Mouse (Mus musculus): ENCODE measurements around the gene Ncam1.

DNA sequence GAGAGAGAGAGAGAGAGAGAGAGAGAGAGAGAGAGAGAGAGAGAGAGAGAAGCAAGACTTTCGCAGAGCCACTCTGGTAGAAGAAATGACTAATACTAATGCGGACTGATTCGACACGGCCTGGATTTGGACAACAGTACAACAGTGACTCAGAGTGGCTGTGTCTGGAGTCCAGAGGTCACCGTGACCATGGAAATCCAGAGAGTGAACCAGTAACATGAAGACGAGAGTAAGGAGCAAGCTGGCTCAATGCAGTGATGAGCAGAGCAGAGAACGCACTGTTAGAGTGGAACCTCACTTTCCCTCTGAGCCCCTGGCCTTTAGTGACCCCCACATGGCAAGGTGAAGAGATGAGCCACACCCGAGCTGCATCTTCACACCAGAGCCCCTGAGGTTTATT, 28.9 kb upstream of the Ncam1 start:
- TF ChIP-seq MXI1 (IDR thresholded peaks at IDR 0.05; ENCODE audit: low read depth, low read length), result no peak
- TF ChIP-seq CTCF (conservative IDR thresholded peaks at IDR 0.05 in 1 of 2, IDR thresholded peaks at IDR 0.05 in 1 of 2; ENCODE audit: low read depth in 2 of 2, low read length in 2 of 2), result no peak
- no peak for TF ChIP-seq ZNF384 (IDR thresholded peaks at IDR 0.05; ENCODE audit: low read depth, low read length)
- TF ChIP-seq JUND (conservative IDR thresholded peaks at IDR 0.05; ENCODE audit: low read depth, low read length), result no peak
- TF ChIP-seq E2F4 (IDR thresholded peaks at IDR 0.05; ENCODE audit: insufficient replicate concordance, low read depth, low read length), result no peak
- TF ChIP-seq USF1 (IDR thresholded peaks at IDR 0.05; ENCODE audit: low read depth, low read length), result no peak
- no peak for TF ChIP-seq MAX (IDR thresholded peaks at IDR 0.05; ENCODE audit: low read length)
- no peak for TF ChIP-seq ETS1 (conservative IDR thresholded peaks at IDR 0.05; ENCODE audit: low read depth, low read length)
- TF ChIP-seq MAZ (IDR thresholded peaks at IDR 0.05; ENCODE audit: low read depth, low read length), result no peak
- no peak for TF ChIP-seq MAFK (IDR thresholded peaks at IDR 0.05; ENCODE audit: insufficient replicate concordance, low read length)
- TF ChIP-seq ELF1 (IDR thresholded peaks at IDR 0.05; ENCODE audit: low read depth, low read length), result no peak
